Mouse (Mus musculus) embryonic fibroblast, embryonic 13.5 days (primary cell): Measurements from ENCODE around the gene Zfp541. TPM values are rescaled to one million over a fixed set of nuclear protein-coding genes. Genes with fewer than 3 reads are reported as not detected.

Experiments used
- H3K27ac ChIP-seq: 2 replicates; pipeline ENCODE4 v1.5.1; 2012; ENCODE audit warnings: low read length, control low read depth, inconsistent platforms; ENCODE audit not compliant: insufficient read depth
- H3K4me1 ChIP-seq: 2 replicates; pipeline ENCODE4 v1.6.1; 2011; ENCODE audit warnings: low read length; ENCODE audit not compliant: control insufficient read depth, insufficient read depth
- H3K4me3 ChIP-seq: 2 replicates; pipeline ENCODE4 v1.5.1; 2011; ENCODE audit warnings: mild to moderate bottlenecking, control low read depth, low read length; ENCODE audit not compliant: insufficient read depth
- CTCF ChIP-seq: IDR thresholded peaks from 2 replicates; pipeline ENCODE4 v1.5.1; 2011; ENCODE audit warnings: mild to moderate bottlenecking, control low read depth, low read length, moderate library complexity, borderline replicate concordance; ENCODE audit not compliant: insufficient read depth
- POLR2A ChIP-seq: IDR thresholded peaks from 2 replicates; pipeline ENCODE4 v1.6.1; 2011; ENCODE audit warnings: low read depth, mild to moderate bottlenecking, control low read depth, low read length, moderate library complexity
- polyA plus RNA-seq: library from polyadenylated mRNA; stranded (reverse); fragments of >200 nt; gene quantifications from 2 replicates; pipeline ENCODE4 v1.2.4, GENCODE M21; 2011; ENCODE audit warnings: low read depth; ENCODE audit not compliant: missing spikeins, insufficient read length

The Zfp541 gene
- polyA plus RNA-seq, 1 experiment, result not detected

DNA sequence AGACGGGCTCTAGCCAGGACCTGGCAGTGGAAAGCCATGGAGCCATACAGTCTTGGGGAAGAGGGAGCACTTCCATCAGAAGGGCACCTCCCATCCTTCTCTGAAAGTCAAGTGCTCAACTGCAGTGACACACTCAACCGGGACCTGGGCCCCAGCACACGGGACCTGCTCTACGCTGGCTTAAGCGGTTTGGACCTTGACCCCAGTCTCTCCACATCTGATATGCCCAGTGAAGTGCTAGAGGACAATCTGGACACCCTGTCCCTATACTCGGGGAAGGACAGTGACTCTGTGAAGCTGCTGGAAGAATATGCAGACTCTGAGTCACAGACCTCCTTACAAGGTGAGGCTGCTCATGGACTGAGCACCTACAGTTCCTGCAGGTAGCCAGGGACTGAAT, 10.3 kb downstream of the Zfp541 start:
- TF ChIP-seq POLR2A, result no peak
- no peak for TF ChIP-seq CTCF
- Histone ChIP-seq H3K4me3 (no peak overlapping the region), H3K27ac (no peak overlapping the region), H3K4me1 (no peaks in the 10 kb centered on the region)

DNA sequence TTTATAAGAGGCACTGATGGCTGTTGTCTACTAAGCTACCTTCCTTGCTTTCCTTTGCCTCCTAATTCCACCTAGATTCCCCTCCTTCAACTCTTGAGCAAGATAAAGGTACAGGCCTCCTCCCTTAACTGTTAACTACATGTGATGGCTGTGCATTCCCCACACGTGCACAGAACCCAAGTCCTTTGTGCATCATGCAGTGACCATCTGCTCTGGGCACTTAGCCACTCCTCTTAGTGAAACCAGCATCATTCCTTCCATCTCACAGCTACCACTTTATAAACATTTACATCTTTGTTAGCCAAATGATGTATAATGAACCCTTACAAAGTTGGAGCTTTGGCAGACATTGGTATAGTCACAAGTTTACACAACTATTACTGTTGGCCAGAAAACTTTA, 18.3 kb downstream of the Zfp541 start:
- Histone ChIP-seq H3K27ac (no peak overlapping the region), H3K4me1 (no peaks in the 10 kb centered on the region), H3K4me3 (no peak overlapping the region)
- TF ChIP-seq CTCF (no peak), POLR2A (no peak)

DNA sequence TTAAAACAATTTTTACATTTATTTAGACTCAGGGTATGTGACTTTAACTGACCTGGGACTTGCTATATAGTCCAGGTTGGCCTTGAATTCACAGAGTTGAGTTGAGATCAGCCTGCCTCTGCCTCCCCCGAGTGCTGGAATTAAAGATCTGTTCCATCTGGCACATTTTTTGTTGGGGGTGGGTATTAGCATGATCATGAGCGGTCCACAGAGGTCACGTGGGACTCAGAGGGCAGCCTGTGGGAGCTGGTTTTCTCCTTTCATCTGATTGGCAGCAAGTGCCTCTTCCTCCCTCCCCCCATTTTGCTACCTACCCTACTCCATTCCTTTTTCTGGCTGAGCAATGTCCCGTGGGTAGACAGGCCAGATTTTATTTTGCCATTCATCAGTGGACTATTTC, 19.0 kb downstream of the Zfp541 start:
- Histone ChIP-seq H3K4me1 (no peaks in the 10 kb centered on the region), H3K27ac (no peak overlapping the region), H3K4me3 (no peak overlapping the region)
- TF ChIP-seq POLR2A, result no peak

DNA sequence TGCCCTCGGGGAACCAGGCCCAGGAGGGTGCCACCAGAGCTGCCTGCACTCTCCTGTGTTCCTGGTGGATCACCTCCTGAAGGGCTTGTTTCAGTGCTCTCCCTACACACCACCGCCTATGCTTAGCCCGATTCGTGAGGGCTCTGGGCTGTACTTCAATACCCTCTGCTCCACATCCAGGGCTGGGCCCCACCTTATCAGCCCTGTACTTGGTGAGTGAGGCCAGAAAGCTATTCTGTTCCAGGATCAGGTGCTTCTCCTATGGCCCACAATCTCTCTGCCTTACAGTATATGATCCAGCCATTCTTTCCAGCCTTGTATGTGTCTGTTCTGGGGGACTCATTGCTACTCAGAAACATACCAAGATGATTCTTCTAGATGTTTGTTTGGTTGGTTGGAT, 21.7 kb downstream of the Zfp541 start:
- Histone ChIP-seq H3K4me1 (no peaks in the 10 kb centered on the region), H3K4me3 (no peak overlapping the region), H3K27ac (no peak overlapping the region)
- TF ChIP-seq CTCF (no peak), POLR2A (no peak)

DNA sequence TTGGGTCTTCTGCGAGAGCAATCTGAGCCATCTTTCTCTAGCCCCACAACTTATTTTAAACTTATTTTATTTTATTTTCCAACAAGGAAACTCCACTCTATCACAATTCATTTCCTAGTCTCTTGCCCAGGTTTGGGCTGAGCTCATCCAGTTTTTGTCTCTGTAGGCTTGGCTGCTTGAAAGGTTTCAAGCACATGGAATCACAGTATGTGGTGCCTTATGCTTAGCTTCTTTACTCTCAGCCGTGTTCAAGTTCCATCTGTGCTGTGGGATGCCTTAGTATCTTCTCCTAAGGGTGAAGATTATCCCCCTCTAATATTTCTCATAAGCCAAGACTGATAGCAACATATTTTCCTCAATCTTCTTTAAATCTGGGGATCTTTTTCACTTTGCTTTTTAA, 26.0 kb downstream of the Zfp541 start:
- Histone ChIP-seq H3K27ac (no peak overlapping the region), H3K4me3 (no peak overlapping the region)
- TF ChIP-seq CTCF (no peak), POLR2A (no peak)

DNA sequence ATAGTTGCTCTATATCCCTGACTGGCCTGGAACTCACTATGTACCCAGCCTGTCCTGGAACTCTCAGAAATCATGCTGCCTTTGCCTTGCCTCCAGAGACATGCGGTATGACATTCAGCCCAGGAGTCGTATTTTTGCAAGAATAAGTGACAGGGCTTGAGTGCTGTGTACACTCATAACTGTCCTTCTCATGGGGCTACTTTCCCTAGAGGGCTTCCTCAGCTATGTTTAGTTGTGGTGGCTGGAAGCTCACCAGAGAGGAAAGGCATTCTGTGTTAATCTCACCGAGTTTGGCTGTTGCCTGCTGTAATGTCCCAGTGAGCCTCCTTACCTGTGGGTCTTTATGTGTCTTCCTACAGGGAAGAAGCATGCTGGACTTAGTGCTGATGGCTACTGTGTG, 33.0 kb downstream of the Zfp541 start:
- Histone ChIP-seq H3K4me3 (no peak overlapping the region), H3K27ac (no peak overlapping the region), H3K4me1 (no peaks in the 10 kb centered on the region)
- TF ChIP-seq POLR2A (no peak), CTCF (no peak)

More for the DNA sequence above, 26.0 kb downstream of the Zfp541 start:
- no peaks in the 10 kb centered on the region for H3K4me1 ChIP-seq

DNA sequence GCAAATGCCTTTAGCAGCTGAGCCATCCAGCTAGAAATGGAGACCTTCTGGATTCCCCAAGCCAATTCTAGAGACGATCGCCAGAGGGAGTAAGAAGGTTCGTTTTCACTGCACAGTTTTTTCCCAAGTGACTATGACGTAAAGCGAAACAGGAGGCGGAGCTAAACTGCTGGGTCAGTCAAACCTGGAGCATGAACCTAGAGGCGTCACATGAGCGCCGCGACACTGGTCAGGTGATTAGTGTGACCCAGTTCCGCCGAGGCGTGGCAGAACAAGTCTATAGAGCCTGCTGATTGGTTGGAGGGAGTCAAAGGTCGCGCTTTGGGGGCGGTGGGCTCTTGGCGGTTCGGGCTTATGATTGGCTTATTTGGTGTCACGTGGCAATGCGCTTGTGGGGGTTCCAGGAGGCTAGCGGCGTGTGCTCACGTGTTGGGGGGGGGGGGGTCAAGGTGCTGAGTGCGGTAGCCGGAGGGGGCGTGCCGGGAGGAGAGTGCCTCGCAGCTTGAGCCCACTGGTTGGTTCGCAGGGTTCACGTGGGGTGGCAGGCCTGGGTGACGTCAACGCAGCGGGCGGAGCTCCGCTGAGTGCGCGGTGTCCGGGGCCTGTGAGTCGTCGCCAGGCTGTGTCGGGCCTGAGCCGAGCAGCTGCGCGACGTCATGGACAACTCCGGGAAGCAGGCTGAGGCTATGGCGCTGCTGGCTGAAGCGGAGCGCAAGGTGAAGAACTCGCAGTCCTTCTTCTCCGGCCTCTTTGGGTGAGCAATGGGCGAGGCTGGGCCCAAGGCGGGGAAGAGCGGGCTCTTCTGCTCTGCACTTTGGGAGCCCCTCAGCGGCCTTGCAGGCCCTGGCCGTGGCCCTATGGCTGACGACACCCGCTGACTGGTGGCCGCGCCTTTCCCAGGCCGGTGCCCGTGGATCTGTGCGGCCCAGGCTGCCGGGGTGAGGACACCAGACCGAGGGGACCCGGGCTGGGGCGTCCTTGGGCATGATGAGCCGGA, 36.7 kb downstream of the Zfp541 start, which contains the start of gene Napa:
Gene Napa (plus strand): TSS at position 438 of the 997 bp plus-strand sequence.
- Histone ChIP-seq H3K4me3 (peak within 1 kb of the TSS; percentile 97), H3K4me1 (peaks cover 6% of the 10 kb centered on the region), H3K27ac (peak within 1 kb of the TSS; percentile 45)
- peak; percentile 100 for TF ChIP-seq POLR2A
- no peak for TF ChIP-seq CTCF

DNA sequence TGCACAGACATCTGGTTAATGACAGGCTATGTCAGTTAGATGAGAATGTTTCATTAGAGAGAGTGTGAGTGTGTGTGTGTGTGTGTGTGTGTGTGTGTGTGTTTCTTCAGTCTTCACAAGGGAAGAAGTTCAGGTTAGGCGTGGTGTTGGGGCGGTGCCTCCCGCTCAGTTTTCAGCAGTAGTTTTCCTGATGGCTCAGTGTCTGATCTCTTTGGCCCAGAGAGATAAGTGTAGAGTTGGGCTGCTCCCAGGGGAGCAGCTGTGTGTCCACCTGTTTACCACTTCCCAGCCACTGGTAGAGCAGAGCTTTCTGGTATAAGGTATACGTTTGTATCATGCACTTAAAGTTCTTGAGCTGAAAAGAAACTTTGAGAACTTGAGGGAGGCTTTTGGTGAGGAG, 38.3 kb downstream of the Zfp541 start:
- Histone ChIP-seq H3K4me3 (peak overlapping the region; percentile 97), H3K4me1 (peaks cover 9% of the 10 kb centered on the region), H3K27ac (no peak overlapping the region)
- TF ChIP-seq POLR2A (no peak), CTCF (no peak)

DNA sequence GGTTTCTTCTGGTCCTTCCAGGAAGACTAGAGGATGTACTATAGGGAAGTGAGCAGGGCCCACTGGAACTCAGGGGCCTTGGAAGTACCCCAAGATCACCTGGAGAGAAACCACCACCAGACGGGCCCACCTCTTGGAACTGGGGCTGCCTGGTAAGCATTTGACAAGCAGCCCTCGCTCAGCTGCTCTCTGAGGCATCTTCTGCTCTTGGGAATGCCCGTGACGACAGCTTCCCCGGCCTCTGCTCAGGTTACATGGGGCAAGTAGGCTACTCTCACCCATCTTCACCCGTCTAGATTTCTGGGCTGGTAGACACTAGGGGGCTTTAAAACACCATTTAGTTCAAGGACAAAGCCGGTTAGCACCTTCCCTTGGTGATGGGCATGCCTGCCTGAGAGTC, 39.5 kb downstream of the Zfp541 start:
- TF ChIP-seq POLR2A, result no peak

DNA sequence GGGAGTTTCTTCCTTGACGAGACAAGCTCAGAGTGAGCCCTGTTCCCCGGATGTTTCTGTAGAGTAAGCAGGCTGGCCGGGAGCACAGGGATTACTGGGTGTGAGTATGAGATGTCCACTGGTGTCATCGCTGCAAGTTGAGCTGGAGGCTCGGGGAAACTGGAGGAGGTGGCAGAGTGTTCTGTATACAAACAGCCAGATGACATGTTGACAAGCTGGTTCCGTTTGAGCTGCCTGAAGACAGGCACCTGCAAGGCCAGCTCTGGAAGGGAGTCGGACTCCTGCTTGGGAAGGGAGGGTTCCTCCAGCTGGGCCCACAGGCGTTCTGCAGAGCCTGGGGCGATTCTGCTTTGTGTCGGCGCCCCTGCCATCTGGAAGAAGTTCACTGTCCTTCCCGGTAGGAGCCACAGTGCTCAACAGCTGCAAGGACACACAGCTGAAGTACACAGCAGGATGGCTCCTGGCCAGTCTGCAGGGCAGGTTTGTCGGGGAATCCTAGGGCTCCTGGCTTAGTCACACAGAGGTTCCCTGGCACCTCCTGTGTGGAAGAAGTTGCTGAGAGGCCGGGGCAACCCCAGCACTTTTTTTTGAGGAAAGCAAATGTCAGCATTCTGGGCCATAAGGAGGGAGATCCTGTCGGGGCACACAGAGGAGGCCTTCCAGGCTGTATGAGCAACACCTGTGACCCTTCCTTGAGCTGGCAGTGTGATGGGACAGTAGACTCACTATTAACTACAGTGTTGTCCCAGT, 40.3 kb downstream of the Zfp541 start:
- no peak overlapping the region for H3K4me3 ChIP-seq
- peaks cover 9% of the 10 kb centered on the region for H3K4me1 ChIP-seq
- TF ChIP-seq CTCF (no peak), POLR2A (no peak)
- H3K27ac ChIP-seq, result no peak overlapping the region

More for the DNA sequence above, 39.5 kb downstream of the Zfp541 start:
- Histone ChIP-seq H3K4me1 (peaks cover 9% of the 10 kb centered on the region), H3K4me3 (no peak overlapping the region), H3K27ac (no peak overlapping the region)
